Mouse (Mus musculus): ENCODE results near the gene Nolc1. TPM values are rescaled to one million over a fixed set of nuclear protein-coding genes. Genes with fewer than 3 reads are reported as not detected.

The Nolc1 gene
- 60.1 and 73.6 TPM in 2 replicates for polyA plus RNA-seq (2015; fragmentation: Nextera tagmentation; extraction: Ambion mirVana)

DNA sequence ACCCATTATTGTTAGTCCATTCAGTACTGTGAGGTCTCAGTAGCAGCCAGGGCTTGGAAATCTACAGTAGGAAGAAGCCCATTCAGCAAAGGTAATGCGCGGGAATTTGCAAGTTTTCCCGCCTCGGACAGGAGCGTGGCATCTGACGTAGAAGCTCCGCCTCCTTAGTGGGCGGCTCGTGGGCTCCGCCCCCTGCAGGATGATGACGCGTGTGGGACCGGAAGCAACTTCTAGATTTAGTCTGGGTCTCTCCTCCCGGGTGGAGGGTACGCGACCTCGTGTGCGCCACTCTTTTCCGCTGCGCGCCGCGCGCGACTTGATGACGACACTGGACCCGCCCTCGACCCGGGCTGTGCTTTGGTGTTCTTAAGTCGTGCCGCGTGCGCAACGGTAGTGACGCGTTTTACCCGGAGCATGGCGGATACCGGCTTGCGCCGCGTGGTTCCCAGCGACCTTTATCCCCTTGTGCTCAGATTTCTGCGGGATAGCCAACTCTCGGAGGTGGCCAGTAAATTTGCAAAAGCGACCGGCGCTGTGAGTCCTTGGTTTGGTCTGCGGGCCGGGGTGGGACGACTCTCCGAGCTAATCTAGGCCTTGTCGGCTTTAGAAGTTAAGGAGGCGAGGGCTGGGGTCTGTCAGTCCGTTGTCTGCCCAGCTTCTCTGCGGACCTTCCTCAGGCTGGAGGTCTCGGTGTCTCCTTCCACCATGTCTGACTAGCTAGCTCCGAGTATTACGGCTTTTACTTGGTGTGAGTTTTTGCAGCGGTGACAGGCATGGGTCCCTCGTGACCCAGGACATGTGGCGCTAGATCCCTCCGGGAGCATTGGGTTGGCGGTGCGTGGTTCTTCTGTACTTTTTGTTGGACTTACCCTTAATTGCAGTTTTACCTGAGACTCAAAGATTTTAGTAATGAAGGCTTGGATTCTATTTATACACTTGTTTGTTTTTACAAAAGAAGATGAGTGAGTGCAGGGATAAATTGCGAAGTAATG is at the start of gene Nolc1:
Nolc1 (plus strand) TSS at position 248 of the 992 bp plus-strand sequence.
- H3K4me3 ChIP-seq: peak within 1 kb of the TSS; percentile 82
- H3K27me3 ChIP-seq: no peaks in the 10 kb centered on the region
- no peaks in the 10 kb centered on the region for H3K9me3 ChIP-seq
- peak within 1 kb of the TSS; percentile 77 for H3K9ac ChIP-seq
- under 1% methylated on average over 66 of the region's 66 CpGs for WGBS
- peak within 1 kb of the TSS; percentile 93 for H3K4me2 ChIP-seq
- H3K36me3 ChIP-seq: peaks cover 58% of the 10 kb centered on the region
- peak within 1 kb of the TSS; percentile 20; the same call in 1 of the 2 replicates for H3K27ac ChIP-seq (replicated peaks)
- peaks cover 23% of the 10 kb centered on the region for H3K4me1 ChIP-seq (replicated peaks)
- peak; percentile 95 for ATAC-seq (ENCODE audit: low read depth)

DNA sequence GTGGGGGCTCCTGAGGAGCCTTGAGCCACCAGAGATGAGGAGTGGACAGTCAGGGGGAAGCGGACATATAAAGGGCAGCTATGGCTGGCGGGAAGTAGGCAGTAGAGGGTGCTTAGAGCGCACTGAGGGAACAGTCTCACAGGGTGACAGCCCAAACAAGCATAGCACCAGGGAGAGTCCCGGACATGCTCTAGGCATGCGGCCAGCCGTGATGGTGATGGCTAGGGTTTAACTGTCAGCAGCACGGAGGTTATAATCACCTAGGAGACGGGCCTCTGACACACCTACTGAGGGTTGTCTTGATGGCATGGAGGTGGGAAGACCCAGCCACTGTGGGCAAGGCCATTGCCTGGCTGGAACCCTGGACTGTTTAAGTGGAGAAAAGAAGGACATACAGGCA is 49.1 kb upstream of the Nolc1 start:
- no peaks in the 10 kb centered on the region for H3K4me1 ChIP-seq (replicated peaks)
- no peak overlapping the region for H3K9ac ChIP-seq
- WGBS: 67% methylated on average over 8 of the region's 8 CpGs
- H3K9me3 ChIP-seq: no peaks in the 10 kb centered on the region
- no peak overlapping the region for H3K27ac ChIP-seq (replicated peaks)
- no peaks in the 10 kb centered on the region for H3K27me3 ChIP-seq
- no peak overlapping the region for H3K4me2 ChIP-seq
- ATAC-seq (ENCODE audit: low read depth): no peak
- H3K36me3 ChIP-seq: peaks cover 15% of the 10 kb centered on the region
- no peak overlapping the region for H3K4me3 ChIP-seq

DNA sequence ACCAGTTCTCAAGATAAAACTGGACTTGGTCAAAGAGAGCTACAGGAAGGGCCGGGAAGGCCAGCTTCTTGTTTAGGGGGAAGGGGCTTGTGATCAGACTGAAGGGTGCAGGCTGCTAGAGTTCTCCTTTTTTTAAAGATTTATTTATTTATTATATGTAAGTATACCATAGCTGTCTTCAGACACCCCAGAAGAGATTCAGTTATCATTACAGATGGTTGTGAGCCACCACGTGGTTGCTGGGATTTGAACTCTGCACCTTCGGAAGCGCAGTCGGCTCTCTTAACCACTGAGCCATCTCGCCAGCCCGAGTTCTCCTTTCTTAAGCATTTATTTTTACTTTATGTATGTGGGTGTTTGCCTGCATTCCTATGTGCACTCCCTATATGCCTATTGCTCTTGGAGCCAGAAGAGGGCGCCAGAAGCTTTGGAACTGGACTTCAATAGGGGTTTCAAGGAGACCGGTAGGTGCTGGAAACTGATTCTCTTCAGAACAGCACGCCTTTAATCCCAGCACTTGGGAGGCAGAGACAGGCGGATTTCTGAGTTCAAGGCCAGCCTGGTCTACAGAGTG is 46.8 kb upstream of the Nolc1 start:
- WGBS: 74% methylated on average over 11 of the region's 11 CpGs
- Histone ChIP-seq H3K9me3 (no peaks in the 10 kb centered on the region), H3K27ac (replicated peaks) (no peak overlapping the region), H3K4me3 (no peak overlapping the region), H3K4me2 (no peak overlapping the region), H3K4me1 (replicated peaks) (no peaks in the 10 kb centered on the region), H3K36me3 (peaks cover 38% of the 10 kb centered on the region), H3K9ac (no peak overlapping the region), H3K27me3 (no peaks in the 10 kb centered on the region)
- no peak for ATAC-seq (ENCODE audit: low read depth)

DNA sequence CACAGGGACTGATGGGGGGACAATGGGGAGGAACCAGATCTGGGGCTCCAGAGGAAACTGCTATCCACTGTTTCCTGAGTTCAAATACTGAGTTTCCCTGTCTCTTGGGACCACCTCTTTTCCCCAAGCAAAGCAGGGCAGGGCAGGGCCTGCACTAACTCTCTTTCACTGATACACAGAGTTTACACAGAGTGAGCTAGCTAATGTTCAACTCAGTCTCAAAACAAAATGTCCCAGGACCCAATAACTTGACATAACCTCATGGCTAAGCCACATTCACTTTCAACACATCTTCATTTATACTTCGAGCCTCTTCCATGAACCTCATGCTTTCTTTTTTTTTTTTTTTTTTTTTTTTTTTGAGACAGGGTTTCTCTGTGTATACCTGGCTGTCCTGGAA is 46.0 kb upstream of the Nolc1 start:
- no peaks in the 10 kb centered on the region for H3K9me3 ChIP-seq
- H3K36me3 ChIP-seq: peaks cover 46% of the 10 kb centered on the region
- H3K9ac ChIP-seq: no peak overlapping the region
- H3K4me1 ChIP-seq (replicated peaks): no peaks in the 10 kb centered on the region
- H3K27me3 ChIP-seq: no peaks in the 10 kb centered on the region
- H3K4me3 ChIP-seq: no peak overlapping the region
- no peak overlapping the region for H3K27ac ChIP-seq (replicated peaks)
- H3K4me2 ChIP-seq: no peak overlapping the region
- ATAC-seq (ENCODE audit: low read depth): no peak
- WGBS: 94% methylated on average over 1 of the region's 1 CpGs

DNA sequence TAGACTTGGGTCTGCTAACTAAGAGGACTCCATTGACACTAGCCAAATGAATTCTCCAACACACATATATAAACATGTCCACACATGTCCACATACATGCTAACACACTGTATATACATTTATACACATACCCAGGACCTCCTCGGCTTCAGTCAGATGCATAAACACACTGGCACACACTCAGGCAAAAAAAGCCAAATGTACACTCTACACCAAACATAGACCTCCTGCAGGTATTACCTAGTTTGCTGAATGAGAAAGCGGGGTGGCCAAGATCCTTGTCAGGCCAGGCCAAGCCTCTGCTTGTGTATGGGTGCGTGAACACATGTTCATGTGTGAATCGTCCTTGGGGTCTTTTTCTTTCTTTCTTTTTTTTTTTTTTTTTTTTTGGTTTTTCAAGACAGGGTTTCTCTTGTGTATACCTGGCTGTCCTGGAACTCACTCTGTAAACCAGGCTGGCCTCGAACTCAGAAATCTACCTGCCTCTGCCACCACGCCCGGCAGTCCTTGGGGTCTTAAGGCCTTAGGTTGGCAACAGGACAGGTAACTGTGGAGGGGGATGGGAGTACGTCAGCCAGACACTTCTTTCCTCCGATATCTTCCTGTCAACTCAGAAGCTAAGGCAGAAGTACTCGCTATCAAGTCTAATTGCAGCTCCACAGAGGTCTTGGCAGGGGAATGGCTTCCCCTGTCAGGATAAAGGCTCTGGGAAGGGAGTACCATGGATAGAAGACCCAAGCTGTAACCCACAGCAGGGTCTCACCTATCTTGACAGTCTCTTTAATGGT is 45.3 kb upstream of the Nolc1 start:
- no peak for ATAC-seq (ENCODE audit: low read depth)
- H3K36me3 ChIP-seq: peaks cover 53% of the 10 kb centered on the region
- no peak overlapping the region for H3K4me3 ChIP-seq
- H3K4me2 ChIP-seq: no peak overlapping the region
- 95% methylated on average over 10 of the region's 10 CpGs for WGBS
- no peak overlapping the region for H3K9ac ChIP-seq
- H3K27me3 ChIP-seq: no peaks in the 10 kb centered on the region
- no peak overlapping the region for H3K27ac ChIP-seq (replicated peaks)
- no peaks in the 10 kb centered on the region for H3K9me3 ChIP-seq
- no peaks in the 10 kb centered on the region for H3K4me1 ChIP-seq (replicated peaks)

DNA sequence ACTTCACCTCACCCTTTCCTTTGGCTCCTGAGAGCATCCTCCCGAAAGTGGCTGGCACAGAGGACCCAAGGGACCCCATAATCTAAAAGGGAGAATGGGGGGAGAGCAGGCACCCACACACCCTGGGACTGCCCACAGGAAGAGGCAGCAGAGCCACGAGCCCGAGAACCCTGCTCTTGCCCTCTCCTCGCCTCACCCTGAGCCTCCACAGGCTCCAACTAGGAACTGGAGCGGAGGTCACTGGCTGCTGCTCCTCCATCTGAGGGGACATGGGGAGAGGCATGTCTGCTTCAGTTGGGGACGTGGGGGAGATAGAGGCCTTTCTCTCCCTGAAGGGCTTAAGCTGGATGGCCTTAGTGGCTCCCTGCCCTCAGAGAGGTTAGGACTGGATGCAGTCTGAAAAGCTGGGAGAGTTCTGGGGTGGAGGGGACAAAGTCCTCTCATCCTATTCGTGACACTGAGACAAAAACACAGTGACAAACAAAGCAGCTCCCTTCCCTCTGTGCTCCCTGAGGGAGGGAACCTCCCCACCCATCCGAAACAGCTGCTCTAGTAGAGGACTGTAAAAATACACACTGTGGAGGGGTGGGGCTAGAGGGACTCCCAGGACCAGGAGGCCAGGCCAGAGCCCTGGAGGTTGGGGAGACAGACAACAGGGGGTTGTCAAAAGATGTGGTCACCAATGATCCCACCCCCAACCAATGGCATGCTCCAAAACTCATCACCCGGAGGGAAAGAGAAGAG is 43.8 kb upstream of the Nolc1 start:
- Histone ChIP-seq H3K4me2 (no peak overlapping the region), H3K4me3 (no peak overlapping the region), H3K9me3 (no peaks in the 10 kb centered on the region), H3K36me3 (peaks cover 67% of the 10 kb centered on the region), H3K27ac (replicated peaks) (0 out of 2 replicates have a peak overlapping the region, but pooled peaks have one; percentile 1), H3K27me3 (no peaks in the 10 kb centered on the region), H3K4me1 (replicated peaks) (peaks cover 12% of the 10 kb centered on the region), H3K9ac (no peak overlapping the region)
- no peak for ATAC-seq (ENCODE audit: low read depth)
- 73% methylated on average over 9 of the region's 9 CpGs for WGBS

DNA sequence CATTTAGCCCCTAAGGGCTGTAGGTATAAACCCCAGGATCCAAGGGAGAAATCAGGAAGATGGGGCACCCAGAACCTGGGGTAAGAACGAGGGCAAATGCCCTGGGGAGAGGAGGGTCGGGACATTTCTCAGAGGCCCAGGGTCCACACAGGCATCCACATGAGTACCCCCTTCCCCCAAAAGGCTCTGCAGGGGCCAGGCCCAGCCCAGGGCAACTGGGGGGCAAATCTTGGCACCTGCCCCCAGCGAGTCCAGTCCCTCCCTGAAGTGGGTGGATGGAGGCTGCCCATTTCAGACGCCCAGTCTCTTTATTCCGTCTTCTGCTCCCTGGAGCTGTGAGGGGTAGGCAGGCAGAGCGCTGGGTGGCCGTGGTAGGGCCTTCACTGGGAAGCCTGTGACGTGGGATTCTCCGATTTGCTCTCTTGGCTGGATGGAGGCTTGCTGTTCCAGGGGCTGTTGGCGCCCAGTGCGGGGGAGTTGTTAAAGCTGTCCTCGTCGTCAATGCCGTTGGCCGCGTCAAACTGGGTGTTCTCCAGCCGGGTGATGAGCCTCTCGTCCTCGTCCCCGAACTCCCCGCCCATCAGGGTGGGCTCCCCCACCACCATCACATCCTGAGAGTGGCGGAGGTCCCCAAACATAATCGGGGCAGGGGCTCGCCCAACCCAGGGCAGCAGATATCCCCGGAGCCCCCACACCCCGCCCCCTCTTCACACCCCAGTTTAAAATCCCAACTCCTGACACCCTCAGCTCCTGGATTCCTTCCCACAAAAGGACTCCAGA is 42.7 kb upstream of the Nolc1 start:
- peaks cover 22% of the 10 kb centered on the region for H3K4me1 ChIP-seq (replicated peaks)
- no peak overlapping the region for H3K4me2 ChIP-seq
- no peak overlapping the region for H3K4me3 ChIP-seq
- H3K9ac ChIP-seq: no peak overlapping the region
- 92% methylated on average over 26 of the region's 26 CpGs for WGBS
- ATAC-seq (ENCODE audit: low read depth): no peak
- no peak overlapping the region for H3K27ac ChIP-seq (replicated peaks)
- peaks cover 67% of the 10 kb centered on the region for H3K36me3 ChIP-seq
- H3K9me3 ChIP-seq: no peaks in the 10 kb centered on the region
- no peaks in the 10 kb centered on the region for H3K27me3 ChIP-seq

DNA sequence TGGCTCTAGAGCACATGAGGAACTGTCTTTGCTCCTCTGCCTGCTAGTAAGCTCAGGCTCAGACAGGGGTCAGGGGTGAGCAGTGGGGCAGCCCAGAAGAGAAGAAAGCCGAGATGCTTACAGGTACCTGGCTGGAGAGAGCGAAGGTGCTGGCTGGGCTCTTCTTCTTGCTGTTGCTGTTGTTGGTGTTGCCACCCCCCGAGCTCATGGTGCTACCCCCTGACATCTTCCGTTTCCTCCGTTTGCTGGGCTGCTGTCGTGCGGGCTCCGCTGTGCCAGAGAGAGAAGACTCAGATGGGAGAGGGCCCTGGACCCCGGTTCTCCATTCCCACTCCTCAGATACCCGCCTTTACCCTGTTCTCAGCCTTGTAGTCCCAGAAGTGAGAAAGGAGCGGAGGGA is 41.8 kb upstream of the Nolc1 start:
- no peaks in the 10 kb centered on the region for H3K27me3 ChIP-seq
- peaks cover 67% of the 10 kb centered on the region for H3K36me3 ChIP-seq
- H3K4me3 ChIP-seq: no peak overlapping the region
- H3K4me2 ChIP-seq: no peak overlapping the region
- H3K9ac ChIP-seq: no peak overlapping the region
- no peak for ATAC-seq (ENCODE audit: low read depth)
- peaks cover 30% of the 10 kb centered on the region for H3K4me1 ChIP-seq (replicated peaks)
- no peaks in the 10 kb centered on the region for H3K9me3 ChIP-seq
- no peak overlapping the region for H3K27ac ChIP-seq (replicated peaks)
- WGBS: 97% methylated on average over 11 of the region's 11 CpGs

DNA sequence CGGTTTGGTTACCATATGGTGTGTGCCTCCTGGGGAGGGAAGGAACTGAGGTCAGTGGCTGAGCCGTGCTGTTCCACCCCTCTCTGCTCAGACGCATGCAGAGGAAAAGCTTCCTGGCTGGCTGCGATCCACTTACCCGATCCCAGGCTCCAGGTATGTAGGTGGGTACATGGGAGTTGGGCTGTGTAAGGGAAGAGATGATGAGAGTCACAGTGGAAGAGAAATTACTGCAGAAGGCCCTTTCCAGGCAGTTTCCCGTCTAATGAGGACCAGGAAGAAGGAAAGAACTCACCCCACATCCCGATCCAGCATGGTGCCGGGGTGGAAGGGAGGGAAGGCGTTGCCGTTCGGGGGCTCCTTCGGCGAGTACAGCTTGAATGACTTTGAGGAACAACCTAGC is 39.7 kb upstream of the Nolc1 start:
- 89% methylated on average over 13 of the region's 13 CpGs for WGBS
- Histone ChIP-seq H3K4me2 (peak overlapping the region; percentile 100), H3K36me3 (peaks cover 57% of the 10 kb centered on the region), H3K4me1 (replicated peaks) (peaks cover 44% of the 10 kb centered on the region), H3K27ac (replicated peaks) (no peak overlapping the region), H3K9ac (no peak overlapping the region), H3K9me3 (no peaks in the 10 kb centered on the region), H3K4me3 (peak overlapping the region; percentile 95), H3K27me3 (no peaks in the 10 kb centered on the region)
- ATAC-seq (ENCODE audit: low read depth): no peak

DNA sequence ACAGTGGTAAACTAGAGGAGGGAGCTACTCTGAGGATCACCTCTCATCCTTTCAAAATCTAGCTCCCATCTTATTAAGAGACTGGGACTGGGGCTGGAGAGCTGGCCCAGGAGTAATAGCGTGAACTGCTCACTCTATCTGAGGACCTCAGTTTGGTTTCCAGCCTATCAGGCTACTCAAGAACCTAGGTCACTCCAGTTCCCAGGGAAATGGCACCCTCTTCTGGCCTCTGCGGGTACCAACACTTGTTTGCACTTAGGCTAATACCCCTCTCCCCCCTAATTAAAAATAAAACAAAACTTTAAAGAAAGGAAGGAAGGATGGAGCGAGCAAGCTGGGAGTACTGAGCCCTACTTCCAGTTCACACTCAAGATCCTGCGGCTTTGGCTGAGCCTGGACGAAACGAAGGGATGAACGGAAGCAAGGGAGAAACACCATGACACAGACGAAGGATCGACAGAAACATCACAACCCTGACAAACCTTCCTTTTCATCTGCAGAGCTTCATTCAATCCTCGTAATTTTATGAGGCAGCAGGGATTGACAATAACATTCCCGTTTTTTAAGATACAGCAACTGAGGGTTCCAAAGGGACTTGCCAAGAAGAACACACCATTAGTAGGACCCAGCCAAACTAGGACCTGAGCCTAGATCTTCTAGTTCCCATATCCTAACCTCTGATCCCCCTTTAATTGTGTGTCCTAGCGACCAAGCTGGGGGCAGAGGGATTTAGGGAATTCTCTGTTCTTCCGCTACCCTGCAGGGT is 39.0 kb upstream of the Nolc1 start:
- H3K4me3 ChIP-seq: peak overlapping the region; percentile 95

More for the DNA sequence above, 39.0 kb upstream of the Nolc1 start:
- Histone ChIP-seq H3K4me2 (peak overlapping the region; percentile 100), H3K9ac (peak overlapping the region; percentile 94), H3K4me1 (replicated peaks) (peaks cover 51% of the 10 kb centered on the region), H3K27ac (replicated peaks) (peak overlapping the region; percentile 99), H3K9me3 (no peaks in the 10 kb centered on the region), H3K27me3 (no peaks in the 10 kb centered on the region), H3K36me3 (peaks cover 51% of the 10 kb centered on the region)
- WGBS: 67% methylated on average over 13 of the region's 13 CpGs
- no peak for ATAC-seq (ENCODE audit: low read depth)
